Mouse (Mus musculus) MEL (cell line): ENCODE measurements around the gene Aen.

ENCODE experiments used
- CTCF ChIP-seq, 3 experiments: IDR thresholded peaks in 2 of 3; conservative IDR thresholded peaks in 1 of 3; 2 replicates each; pipeline ENCODE4 v1.5.1; 2011 to 2012; ENCODE audit warnings: low read length in 3 of 3, low read depth in 2 of 3, mild to moderate bottlenecking in 2 of 3, improper control_type of control experiment in 1 of 3, inconsistent platforms in 1 of 3, mixed read lengths in 1 of 3, moderate library complexity in 1 of 3; ENCODE audit not compliant: control insufficient read depth in 1 of 3, insufficient read depth in 1 of 3, poor library complexity in 1 of 3, severe bottlenecking in 1 of 3
- EP300 ChIP-seq, 2 experiments: IDR thresholded peaks; 2 replicates each; pipeline ENCODE4 v1.6.1; 2011; ENCODE audit warnings: improper control_type of control experiment in 2 of 2, low read length in 2 of 2, low read depth in 1 of 2, mild to moderate bottlenecking in 1 of 2
- GABPA ChIP-seq: IDR thresholded peaks from 2 replicates; pipeline ENCODE4 v1.6.1; 2012; ENCODE audit warnings: low read depth, mild to moderate bottlenecking, inconsistent platforms, low read length, improper control_type of control experiment, moderate library complexity
- GATA1 ChIP-seq: IDR thresholded peaks from 2 replicates; pipeline ENCODE4 v1.6.1; 2011; ENCODE audit warnings: low read depth, low read length, improper control_type of control experiment
- HCFC1 ChIP-seq: IDR thresholded peaks from 2 replicates; pipeline ENCODE4 v1.6.1; 2012; ENCODE audit warnings: low read depth, mild to moderate bottlenecking, inconsistent platforms, low read length, improper control_type of control experiment, moderate library complexity
- MAX ChIP-seq: IDR thresholded peaks from 2 replicates; pipeline ENCODE4 v1.6.1; 2011; ENCODE audit warnings: low read length, improper control_type of control experiment
- POLR2A ChIP-seq, 2 experiments: IDR thresholded peaks; 2 replicates each; pipeline ENCODE4 v1.6.1; 2011 to 2012; ENCODE audit warnings: low read length in 2 of 2, mild to moderate bottlenecking in 2 of 2, control low read depth in 1 of 2, improper control_type of control experiment in 1 of 2, low read depth in 1 of 2, moderate library complexity in 1 of 2; ENCODE audit not compliant: control insufficient read depth in 1 of 2, insufficient read depth in 1 of 2, poor library complexity in 1 of 2
- UBTF ChIP-seq: IDR thresholded peaks from 2 replicates; pipeline ENCODE4 v1.6.1; 2012; ENCODE audit warnings: low read depth, mild to moderate bottlenecking, inconsistent platforms, low read length, improper control_type of control experiment, moderate library complexity, borderline replicate concordance; ENCODE audit not compliant: insufficient read depth
- ZKSCAN1 ChIP-seq: IDR thresholded peaks from 2 replicates; pipeline ENCODE4 v1.6.1; 2012; ENCODE audit warnings: low read depth, mild to moderate bottlenecking, inconsistent platforms, low read length, improper control_type of control experiment, moderate library complexity
- ZNF384 ChIP-seq: IDR thresholded peaks from 2 replicates; pipeline ENCODE4 v1.6.1; 2012; ENCODE audit warnings: low read depth, mild to moderate bottlenecking, inconsistent platforms, low read length, improper control_type of control experiment

DNA sequence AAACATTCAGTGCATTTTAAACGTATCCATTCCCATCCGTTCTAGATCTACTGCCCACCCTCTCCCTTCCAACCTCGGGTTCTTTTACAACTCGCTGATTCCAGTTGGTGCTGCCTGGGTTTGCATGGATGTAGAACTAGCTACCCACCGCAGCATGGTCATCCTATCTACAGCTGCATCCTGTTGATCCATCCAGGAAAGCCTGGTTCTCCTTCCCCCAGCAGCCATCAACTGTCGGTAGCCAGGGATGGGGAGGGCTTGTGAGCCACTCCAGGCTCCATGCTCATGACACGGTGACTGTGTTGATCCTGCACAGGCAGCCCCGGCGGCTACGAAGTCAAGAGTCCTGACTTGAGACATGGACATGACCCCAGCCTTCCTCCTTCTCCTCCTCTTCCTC is 1.7 kb upstream of the Aen start:
- TF ChIP-seq EP300 (IDR thresholded peaks at IDR 0.05; ENCODE audit: low read depth in 1 of 2, low read length in 2 of 2) (no peak), GABPA (no peak), HCFC1 (no peak), GATA1 (no peak), POLR2A (IDR thresholded peaks at IDR 0.05; ENCODE audit: control insufficient read depth in 1 of 2, insufficient read depth in 1 of 2, low read depth in 1 of 2, low read length in 2 of 2, poor library complexity in 1 of 2) (no peak), ZNF384 (no peak), CTCF (IDR thresholded peaks at IDR 0.05 in 2 of 3, conservative IDR thresholded peaks at IDR 0.05 in 1 of 3; ENCODE audit: control insufficient read depth in 1 of 3, insufficient read depth in 1 of 3, low read depth in 2 of 3, low read length in 3 of 3, poor library complexity in 1 of 3, severe bottlenecking in 1 of 3) (no peak), MAX (no peak), UBTF (no peak), ZKSCAN1 (no peak)
